Mouse (Mus musculus): ENCODE measurements around the gene Pdgfc. TPM values are rescaled to one million over a fixed set of nuclear protein-coding genes. Genes with fewer than 3 reads are reported as not detected.

Gene Pdgfc
- total RNA-seq, 1 experiment from 2014 or later: 0.86 TPM

DNA sequence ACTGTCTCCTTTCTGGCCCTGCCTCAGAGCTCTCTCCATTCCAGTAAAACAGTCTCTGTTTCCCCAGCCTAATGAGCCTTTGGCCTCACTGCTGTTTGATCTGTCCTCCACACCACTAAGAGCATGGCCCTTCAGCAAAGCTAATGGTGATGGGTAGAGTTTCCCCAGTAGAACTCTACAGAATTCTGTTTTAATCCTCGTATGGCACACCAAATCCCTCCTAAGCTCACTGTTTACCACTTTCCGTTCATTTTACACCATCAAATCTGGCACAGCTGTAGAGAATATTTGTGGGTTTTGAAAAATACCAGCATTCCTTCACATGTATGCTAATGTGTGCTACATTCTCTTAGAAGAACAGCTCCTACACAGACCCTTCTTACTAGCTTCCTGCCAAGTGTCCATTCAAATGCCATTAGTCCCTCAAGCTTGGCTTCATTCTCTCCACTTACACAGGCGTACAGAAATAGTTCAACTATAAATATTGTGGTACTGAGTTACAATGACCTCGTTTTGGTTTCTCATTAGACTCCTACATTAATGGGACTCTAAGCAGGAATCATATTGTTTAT lies 179.4 kb downstream of the Pdgfc start:
- no peak for ATAC-seq (replicated peaks; ENCODE audit: insufficient number of reproducible peaks, low FRiP score, low TSS enrichment, poor library complexity, severe bottlenecking)

- no peak for ATAC-seq (replicated peaks; ENCODE audit: insufficient number of reproducible peaks, low FRiP score, low TSS enrichment, poor library complexity, severe bottlenecking)
Measured at GRCm38 (mm10) chr3:81221682-81222081, 185.5 kb downstream of the Pdgfc start.

DNA sequence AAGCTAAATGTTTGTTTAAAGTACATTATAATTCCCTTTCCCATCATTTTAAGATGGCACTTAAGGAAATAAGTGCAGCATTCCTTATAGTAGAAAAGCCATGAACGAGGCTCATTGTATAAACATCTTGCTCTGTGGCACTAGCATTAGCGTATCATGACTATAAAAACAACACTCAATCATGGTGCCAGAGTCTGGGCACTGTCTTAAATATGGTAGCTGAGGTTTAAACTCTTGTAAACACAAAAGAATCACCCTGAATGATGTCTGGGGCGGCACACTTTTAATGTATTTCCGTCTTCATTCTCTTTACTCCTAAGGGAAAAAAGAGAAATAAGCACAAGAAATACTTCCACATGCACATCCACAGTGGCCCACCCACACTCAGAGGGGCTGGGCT lies 192.1 kb downstream of the Pdgfc start:
- no peak for ATAC-seq (replicated peaks; ENCODE audit: insufficient number of reproducible peaks, low FRiP score, low TSS enrichment, poor library complexity, severe bottlenecking)

- ATAC-seq (replicated peaks; ENCODE audit: insufficient number of reproducible peaks, low FRiP score, low TSS enrichment, poor library complexity, severe bottlenecking): no peak
Measured at GRCm38 (mm10) chr3:81242697-81243590, 206.7 kb downstream of the Pdgfc start.

DNA sequence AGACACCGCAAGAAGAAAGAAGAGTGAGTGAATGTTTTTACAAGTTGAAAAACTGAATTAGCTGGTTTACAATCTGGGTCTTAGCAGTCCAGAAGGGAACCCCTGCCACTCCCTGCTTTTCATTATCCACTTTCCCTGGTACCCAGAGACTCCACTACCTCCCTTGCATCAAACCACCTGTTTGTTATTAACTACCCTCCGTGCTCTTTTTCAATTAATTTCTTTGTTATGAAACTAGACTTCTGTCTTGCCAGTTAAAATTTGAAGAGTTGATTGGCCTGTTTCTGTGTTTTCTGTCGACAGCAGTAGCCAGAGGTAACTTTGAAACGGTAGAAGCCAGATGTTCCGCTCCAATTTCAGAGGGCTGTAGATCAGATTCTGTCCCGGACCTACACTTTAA lies 207.4 kb downstream of the Pdgfc start:
- ATAC-seq (replicated peaks; ENCODE audit: insufficient number of reproducible peaks, low FRiP score, low TSS enrichment, poor library complexity, severe bottlenecking): no peak

DNA sequence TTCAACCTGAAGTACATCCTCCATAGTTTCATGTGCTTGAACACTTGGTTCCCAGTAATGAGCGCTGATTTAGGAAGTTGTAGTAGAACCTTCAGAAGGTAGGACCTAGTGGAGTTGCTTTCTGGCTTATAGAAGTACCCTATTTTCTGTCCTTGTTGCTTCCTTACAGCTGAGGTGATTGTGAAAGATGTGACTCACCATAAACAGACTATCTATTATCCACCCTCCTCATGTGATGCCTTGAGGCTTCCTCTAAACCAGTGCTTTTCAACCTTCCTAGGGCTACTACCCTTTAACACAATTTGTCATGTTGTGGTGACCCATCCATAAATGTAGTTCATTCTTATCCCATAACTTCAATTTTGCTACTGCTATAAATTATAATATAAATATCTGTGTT lies 226.6 kb downstream of the Pdgfc start:
- ATAC-seq (replicated peaks; ENCODE audit: insufficient number of reproducible peaks, low FRiP score, low TSS enrichment, poor library complexity, severe bottlenecking): no peak

Other genes with a start within 250 kb of the Pdgfc start
- 0.58 TPM in 1 of 3 replicates, not detected in the others for gene Gria2, start 233.6 kb upstream of the Pdgfc start, total RNA-seq (2017)
- not detected in 3 replicates for gene Glrb, start 122.8 kb upstream of the Pdgfc start, total RNA-seq (2017)

All from monocyte, adult 5-6 weeks (primary cell).